Mouse (Mus musculus) cerebellum, adult 9-11 months (tissue): ENCODE measurements around the gene Setd2.

ENCODE experiments used
- DNase-seq: peaks from one replicate; pipeline ENCODE4 v3.0.0; 2022

Gene Setd2

DNA sequence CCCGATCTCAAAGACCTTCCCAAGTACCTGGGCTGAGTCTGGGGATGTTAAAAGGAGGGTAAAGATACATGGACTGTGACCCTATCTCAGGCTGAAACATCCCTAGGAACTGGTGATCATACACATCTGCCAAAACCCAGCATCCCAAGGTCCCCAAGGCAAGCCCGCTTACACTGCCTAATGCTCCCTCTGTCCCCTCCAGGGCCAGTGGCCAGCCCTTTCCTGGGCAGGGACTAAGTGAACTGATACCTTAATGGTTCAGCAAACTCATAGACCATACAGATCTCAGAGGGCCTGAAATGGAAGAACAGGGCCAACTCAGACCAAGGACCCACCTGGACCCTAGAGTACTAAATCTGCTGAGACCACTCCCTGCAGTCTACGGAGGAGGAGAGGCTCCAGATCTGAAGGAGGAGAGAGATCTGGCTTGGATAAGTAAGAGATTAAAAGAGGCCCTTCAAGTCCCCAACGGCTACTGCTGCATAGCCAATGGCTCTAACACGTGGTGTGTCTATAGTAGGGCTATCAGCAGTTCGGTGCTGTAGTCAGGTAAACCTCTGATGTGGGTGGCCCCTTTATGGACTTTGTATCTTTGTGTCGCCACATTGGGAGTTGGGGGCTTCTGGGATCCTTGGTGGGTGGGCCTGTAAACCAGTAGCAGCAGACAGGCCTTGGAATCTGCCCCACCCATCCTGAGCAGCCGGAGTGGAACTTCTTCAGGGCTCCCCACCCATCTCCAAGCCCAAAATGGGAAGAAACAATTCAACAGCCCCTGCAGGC is 91.2 kb downstream of the Setd2 start:
- no peak for DNase-seq

- DNase-seq = peak; percentile 93
Measured at GRCm38 (mm10) chr9:110624361-110625166, 92.2 kb downstream of the Setd2 start, which contains the start of gene Nradd. Nradd (minus strand) TSS chr9:110624452.

DNA sequence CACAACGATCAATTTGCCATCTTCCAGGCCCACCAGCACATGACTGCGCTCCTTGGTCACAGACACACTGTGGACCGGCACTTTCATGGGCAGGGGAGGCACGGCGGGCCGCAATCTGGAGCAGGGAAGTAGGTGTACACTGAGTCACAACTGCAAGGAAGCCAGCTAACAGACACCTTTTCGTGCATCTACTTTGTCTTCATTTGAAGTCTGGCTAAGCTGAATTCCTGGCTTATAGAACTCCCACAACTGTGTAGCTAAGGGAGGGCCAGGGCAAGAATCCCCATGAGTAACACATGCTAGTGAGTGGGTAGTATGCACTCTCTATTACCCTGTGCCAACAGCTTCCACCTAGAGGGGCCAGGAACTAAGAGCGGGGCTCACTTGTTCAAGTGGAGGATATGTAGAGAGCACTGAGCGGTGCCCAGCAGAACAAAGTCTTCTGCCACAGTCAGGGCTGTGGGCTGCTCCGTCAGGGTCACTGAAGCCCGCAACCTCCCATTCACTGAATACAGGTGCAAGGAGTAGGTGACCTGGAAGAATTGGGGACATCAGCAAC is 93.0 kb downstream of the Setd2 start:
- peak; percentile 34 for DNase-seq

DNA sequence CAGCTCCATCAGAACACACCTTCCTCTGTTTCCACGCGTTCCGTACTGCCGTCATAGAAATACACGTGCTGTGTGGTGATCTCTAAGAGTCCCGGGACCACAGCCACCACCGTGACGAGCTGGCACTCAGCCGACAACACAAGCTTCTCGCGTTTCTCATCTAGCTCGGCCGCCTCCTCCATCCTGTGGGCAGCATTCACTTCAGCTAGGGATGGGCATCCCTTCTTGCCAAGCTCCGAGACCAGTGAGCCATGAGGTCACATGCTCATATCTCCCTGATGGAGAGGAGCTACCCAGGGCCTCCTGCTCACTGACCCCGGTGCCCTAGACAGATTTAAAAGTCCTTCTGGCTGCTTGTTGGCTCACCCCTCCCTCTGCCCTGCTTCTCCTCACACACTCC is 97.8 kb downstream of the Setd2 start:
- DNase-seq = no peak

DNA sequence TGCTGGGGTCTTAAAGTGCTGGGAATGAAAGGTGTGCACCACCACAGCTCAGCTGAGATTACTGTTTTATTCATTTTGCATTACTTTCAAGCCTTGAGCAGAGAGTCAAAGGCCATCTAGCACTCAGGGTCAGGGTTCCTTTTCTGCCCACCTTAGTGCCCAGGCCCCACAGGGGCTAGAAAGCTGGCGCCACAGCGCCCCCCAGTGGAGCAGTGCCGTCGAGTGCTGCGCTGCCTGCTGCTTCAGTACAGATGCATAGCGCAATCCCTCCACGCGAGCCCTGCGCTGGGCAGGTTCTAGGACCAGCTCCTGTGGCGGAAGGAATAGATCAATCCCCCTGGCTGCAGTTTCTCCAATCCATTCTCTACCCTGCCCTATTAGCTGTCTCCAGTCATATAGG is 98.8 kb downstream of the Setd2 start:
- no peak for DNase-seq

- DNase-seq = peak; percentile 36
Measured at GRCm38 (mm10) chr9:110631651-110632275, 99.4 kb downstream of the Setd2 start.

DNA sequence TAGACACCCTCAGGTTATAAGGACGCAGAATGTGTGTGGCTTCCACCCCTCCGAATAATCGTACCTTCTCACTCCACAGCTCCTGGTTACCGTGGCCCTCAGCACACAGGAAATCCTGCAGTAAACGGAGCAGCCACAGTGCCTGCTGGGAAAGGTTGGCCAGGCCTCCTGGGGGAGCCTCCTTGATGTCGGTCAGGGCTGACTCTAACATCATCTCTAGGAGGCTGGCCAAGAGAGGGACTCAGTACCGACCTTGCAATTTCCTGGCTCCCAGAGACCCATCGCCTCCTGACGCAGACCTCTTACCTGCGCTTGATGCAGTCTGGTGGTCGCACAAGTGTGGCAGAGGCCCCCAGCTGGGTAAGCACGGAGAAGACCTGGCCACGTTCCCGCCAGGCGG is 100.3 kb downstream of the Setd2 start:
- DNase-seq = peak; percentile 35

GRCm38 (mm10) chr9:110633882-110634281 is 101.5 kb downstream of the Setd2 start:
- peak; percentile 25 for DNase-seq

GRCm38 (mm10) chr9:110635225-110635624 is 102.8 kb downstream of the Setd2 start:
- peak; percentile 82 for DNase-seq

GRCm38 (mm10) chr9:110638611-110639021 is 106.2 kb downstream of the Setd2 start:
- DNase-seq = peak; percentile 68

- DNase-seq = no peak
Measured at GRCm38 (mm10) chr9:110641006-110641405, 108.6 kb downstream of the Setd2 start.

- no peak for DNase-seq
Measured at GRCm38 (mm10) chr9:110642812-110643524, 110.6 kb downstream of the Setd2 start.

- no peak for DNase-seq
Measured at GRCm38 (mm10) chr9:110643787-110644186, 111.4 kb downstream of the Setd2 start.

DNA sequence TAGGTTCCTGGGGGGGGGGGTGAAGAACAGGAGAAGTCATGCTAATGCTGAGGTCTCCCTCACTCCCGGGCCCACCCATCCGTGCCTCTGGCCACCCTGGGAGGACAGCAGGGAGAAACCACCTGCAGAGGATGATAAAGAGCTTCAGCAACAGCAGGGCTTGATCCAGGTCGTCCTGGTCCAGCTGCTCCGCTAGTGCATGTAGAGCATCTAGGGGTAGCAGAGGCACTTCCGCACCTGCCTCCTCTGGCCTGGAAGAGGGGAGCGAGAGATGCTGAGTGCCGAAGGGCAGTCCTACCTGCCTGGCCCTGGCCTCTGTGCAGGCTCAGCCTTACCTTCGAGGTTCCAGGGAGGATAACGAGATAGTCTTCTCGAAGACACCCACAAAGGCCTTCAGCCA is 111.9 kb downstream of the Setd2 start:
- DNase-seq = no peak

- DNase-seq = no peak
Measured at GRCm38 (mm10) chr9:110645219-110645618, 112.8 kb downstream of the Setd2 start.

DNA sequence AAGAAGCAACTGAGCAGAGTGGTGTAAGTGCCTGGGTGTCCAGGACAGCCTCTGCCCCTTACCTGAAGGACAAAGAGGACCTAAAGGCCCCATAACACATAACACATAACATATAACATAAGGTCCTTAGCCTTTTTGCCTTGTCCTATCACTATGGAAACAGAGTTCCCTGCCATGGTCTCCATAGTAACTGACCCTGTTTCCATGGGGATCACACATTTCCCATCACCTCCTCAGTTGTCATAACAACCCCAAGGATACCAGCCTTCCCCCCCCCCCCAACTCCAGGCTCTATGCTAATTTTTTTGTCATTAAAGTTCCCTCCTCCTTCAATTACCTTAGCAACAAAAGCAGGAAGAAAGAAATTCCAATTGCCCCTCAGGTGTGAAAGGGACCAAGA is 117.4 kb downstream of the Setd2 start:
- DNase-seq = no peak

GRCm38 (mm10) chr9:110651931-110652722 is 119.7 kb downstream of the Setd2 start:
- DNase-seq = peak; percentile 60

- no peak for DNase-seq
Measured at GRCm38 (mm10) chr9:110652963-110653654, 120.7 kb downstream of the Setd2 start.

DNA sequence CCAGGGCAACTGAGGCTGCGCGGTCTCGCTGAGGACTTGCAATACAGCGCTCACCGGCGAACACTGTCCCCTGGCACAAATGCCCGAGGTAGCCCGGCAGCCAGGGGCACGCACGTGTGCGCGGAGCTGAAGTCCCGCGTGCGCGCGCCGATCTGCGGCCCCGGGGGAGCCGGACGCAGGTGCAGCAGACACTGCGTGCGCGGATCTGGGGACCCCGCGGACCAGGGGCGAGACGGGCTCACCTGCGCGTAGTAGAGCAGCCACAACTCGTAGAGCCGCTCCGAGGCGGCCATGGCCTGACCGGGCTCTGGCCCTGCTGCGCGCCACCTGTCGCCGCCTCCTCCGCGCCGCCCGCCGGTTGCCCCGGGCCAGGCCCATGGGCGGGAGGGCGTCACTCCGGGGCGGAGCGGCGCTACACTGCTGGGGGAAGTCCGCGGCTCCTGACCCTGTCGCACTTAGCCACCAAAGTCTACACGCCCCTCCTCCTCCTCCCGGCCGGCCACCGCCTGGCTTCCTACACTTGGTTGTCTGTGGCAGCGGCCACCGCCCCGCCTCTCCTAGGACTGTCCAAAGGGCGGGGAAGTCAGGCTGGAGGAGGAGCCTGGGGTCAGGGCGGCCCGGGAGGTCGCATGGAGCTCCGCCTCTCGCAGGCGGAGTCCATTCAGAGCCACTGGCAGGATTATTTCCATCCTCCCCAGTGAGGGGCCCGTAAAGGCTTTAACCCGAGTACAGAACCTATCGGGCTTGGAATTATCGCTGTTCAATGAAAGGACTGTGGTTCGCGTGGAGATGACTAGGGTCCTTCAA is 121.5 kb downstream of the Setd2 start, which contains the start of gene Nbeal2:
Nbeal2 (minus strand) TSS at position 507 of the 807 bp plus-strand sequence.
- peak; percentile 91 for DNase-seq
